Mouse (Mus musculus): ENCODE data around the gene Dcaf10.

DNA sequence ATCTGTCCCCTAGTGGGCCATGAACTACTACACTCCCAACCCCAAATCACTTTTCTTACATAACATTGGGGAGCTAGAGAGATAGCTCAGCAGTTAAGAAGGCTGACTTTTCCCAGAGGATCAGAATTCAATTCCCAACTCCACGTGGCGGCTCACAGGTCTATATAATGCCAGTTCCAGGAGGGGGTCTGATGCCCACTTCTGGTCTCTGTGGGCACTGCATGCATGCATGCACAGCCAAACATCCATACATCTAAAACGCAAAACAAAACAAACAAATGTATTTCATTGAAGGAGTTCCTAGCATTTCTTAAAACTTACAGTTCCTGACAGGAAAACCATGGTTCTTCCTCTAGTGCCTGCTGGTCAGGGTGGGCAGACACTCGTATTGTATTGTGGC, 50.2 kb downstream of the Dcaf10 start:
- TF ChIP-seq TAL1 (IDR thresholded peaks at IDR 0.05; ENCODE audit: low read length): no peak
- TF ChIP-seq GATA1 (IDR thresholded peaks at IDR 0.05; ENCODE audit: low read length): no peak

Measured in erythroblast, embryonic 14.5 days (primary cell).